Mouse (Mus musculus) mouse trophoblast stem cell (cell line): Measurements from ENCODE around the gene Psmg4.

ENCODE experiments used
- in situ Hi-C, 2 experiments: fragments of 300-500 bp; cut with MseI, MboI; formaldehyde crosslinking; loops; 2 replicates in 1 of 2; 3 replicates in 1 of 2; pipeline ENCODE4 v1.15.1; 2025

Psmg4 gene

DNA sequence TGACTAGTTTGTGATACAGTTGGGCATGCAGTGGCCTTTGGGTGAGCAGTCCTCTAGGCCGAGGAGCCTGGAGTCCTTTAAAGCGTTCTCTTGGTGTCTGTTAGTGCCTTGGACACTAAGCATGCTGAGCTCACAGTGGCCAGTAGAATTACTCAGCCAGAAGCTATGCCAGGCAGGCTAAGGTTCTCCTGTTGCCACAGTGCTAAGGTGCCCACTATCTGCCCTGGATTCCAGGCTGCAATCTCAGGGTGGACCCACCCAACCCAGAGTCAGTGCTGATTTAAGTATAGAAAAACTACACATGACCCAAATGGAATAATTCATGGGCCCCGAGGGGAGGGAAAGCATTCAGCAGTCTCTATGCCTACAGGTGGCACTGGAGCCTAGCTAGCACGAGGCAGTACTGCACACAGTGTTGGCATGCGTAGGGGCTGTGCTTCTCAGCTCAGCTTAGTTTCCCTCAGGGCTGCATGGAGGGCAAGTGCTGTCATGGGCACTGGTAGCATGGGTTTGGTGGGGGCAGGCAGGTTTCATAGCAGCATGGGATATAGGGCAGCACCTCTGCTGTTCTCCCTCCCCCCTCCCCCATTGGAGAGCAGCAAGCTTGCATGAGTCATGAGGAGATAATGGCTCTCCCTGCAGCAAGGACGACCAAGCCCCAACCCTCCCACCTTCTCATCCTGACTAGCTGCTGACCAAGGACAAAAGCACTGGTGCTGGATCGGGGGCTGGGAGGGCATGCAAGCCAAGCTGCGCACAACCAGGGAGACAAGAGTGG is 29.8 kb downstream of the Psmg4 start:
- in situ Hi-C loops: loop anchor here in 1 of 2 experiments (10.0 kb wide), 1 partner anchor 442 kb away; no protein-coding TSS in a partner anchor

DNA sequence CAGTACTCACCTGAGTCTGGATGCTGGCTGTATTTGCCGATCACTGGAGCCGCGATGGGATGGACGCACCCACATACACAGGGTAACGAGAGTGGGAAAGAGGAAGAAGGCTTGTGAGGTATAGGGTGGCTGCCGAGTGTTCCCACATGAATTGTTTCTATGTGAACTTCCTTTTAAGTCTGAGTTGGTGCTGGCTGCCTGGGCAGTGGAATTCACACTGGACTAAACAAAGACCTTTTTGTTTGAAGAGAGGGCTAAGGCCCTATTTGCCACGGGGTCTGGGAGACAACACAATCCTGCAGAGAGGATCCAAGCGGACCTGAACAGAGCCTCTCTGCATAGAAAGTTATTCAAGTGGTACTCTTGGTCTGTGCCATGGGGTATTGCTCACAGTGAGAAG is 30.6 kb downstream of the Psmg4 start:
- in situ Hi-C loops: loop anchor here in 1 of 2 experiments (10.0 kb wide), 1 partner anchor 441 kb away; no protein-coding TSS in a partner anchor

DNA sequence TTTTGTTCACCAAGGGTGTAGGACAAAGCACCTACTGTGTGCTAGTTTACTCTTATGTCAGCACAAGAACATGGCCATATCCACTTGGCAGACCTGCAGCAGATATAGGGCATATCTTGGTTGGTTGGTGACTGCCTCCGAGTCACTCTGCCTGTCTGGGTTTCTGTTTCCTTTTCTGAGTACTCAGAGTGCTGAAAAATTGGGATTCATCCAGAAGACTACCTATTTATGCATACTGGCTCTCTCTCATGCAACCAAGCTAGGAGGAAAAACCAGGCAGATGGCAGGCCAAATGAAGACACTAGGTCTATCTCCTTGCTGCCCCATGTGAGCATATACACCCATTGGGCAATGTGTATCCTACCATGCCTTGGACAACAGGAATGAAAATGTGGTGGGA is 32.9 kb downstream of the Psmg4 start:
- in situ Hi-C loops: loop anchor here in 1 of 2 experiments (10.0 kb wide), 1 partner anchor 439 kb away; no protein-coding TSS in a partner anchor

DNA sequence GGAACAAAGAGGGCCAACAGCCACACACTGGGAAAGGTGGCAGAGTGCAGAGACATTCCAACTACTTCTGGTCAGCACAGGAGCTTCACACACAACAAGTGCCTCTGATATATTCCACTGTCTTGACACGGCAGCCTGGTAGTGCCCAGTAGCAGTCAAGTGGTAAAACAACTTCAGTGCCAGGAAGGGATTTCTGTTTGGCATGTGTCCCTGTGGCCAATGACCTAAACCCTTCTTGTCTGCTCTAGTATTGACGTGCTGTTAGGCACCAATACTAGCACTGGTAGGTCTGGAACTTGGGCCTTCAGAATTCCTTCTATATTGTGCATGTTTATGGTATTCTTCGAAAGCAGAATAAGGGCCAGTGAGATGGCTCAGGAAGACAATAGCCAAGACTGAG is 42.5 kb downstream of the Psmg4 start:
- in situ Hi-C loops: no loop called here

DNA sequence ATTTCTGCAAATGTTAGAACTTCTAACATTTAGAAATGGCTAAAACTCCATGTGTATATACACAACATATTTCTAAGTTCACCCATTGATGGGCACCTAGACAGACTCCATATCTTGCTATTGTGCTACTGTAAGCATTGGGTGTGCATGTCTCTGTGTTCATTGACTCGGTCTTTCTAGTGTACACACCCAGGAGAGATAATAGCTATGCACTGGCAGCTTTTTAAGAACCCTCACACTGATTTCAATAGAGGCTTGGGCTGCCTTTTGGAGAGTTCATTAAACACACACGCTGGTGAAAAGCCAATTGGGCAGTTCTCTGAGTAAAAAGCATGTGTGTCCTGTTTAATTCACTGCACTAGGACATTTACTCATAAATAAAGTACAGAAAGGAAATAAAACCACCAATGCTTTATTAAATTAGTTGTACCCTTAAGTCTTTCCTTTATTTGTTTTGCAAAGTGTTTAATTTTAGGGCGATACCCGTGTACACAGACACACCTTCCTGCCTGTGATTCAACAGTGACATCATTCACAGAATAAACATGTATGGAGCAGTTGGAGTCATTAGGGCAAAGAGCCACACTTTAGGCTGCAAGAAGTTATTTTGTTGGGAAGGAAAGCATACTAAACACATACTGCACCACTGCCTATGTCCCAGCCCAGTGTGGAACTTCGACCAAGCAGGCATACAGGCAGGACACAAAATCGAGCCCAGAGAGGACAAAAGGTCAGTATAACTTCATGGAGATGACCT is 45.1 kb downstream of the Psmg4 start:
- in situ Hi-C loops: no loop called here

DNA sequence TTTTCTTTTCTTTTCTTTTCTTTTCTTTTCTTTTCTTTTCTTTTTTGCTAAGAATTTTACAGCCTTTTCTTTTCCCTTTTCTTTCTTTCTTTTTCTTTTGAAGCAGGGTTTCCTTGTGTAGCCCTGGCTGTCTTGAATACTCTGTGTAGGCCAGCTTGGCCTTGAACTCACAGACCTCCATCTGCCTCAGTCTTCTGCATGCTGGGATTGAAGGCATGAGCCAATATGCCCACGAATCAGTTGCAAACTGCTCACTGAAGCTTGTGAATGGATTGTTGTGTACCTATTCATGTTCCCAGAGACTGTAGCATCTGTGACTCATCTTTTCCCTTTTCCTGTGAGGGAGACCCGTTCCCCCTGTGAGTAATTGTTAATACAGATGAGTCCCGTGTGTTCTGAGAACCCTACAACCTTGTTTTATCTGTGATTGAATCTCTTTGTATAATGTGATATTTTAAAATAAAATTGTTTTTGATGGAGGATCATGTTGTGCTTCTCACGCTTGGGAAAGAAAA is 48.6 kb downstream of the Psmg4 start:
- in situ Hi-C loops: no loop called here

DNA sequence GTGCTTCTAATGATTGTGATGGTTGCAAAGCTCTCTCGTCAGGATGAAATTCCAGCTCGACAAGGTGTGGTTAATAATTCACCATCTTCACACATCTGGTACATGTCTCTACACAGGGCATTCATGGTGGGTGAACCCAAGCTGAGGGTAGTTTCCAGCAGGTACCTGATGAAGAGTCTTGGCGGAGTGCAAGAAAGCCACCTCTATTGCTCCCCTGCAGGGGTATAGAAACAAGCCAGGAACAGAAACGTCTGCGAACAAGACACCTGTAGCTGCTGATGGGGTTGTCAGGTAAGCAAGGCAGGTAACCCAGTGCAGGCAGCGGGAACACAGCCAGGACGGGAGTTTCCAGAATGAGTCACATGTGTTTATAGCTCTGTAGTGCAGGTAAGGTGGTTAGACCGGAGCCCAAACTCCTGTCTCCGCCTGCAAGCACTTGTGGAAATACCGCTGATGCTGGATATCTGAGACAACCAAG is 50.0 kb downstream of the Psmg4 start:
- in situ Hi-C loops: no loop called here

DNA sequence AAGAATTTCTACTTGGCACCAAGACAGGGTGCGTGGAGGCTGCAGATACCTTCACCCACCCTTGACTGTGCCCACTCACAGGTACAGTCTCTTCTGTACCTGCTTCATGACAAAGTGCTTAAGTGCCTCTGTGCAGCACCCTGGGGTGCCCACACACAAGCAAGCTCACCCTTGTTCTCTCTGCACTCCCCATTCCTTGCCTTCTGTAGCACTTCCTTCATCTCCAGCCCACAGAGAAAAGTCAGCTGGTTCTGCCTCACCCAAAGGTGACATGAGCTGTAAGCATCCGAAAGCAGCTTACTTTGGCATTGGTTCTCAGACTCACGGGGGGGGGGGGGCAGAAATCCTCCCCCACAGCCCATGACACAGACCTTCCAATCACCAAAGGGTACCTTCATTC is 52.1 kb downstream of the Psmg4 start:
- in situ Hi-C loops: no loop called here

DNA sequence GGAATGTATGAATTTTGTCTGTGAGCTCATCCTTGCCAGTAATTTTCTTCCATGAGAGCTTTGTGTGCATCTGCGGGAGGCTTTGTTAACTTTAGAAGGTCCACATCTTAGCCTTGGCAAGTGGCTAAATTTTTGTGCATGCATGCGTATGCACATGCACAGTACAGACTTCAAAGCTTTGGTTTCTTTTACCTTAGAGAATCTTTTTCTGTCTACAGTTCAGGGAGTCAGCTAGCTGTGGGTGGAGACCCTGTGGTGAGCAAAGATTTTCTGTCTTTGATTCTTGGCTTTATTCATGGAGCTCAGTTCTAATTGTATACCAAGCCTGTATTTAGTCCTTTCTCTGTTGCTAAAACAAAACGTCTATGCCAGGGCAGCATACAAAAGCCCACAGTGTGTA is 56.0 kb downstream of the Psmg4 start:
- in situ Hi-C loops: no loop called here

DNA sequence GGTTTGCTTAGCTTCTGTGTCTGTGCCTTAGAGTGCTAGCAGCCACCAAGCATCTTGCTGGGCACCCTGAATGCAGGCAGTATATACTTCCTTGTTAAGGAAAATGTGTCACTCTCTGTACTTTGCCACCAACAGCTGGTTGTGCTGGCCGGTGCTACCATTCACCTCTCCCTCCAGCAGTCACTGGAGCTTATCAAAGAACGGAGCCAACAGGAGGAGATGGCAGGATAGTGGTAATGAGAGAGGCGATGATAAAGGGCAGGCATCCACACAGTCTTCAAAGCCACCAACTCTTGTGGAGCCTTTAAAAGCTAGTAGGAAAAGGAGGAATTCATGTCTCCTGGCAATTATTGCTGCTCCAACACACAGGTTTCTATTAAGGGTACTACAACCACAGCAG is 57.0 kb downstream of the Psmg4 start:
- in situ Hi-C loops: no loop called here

DNA sequence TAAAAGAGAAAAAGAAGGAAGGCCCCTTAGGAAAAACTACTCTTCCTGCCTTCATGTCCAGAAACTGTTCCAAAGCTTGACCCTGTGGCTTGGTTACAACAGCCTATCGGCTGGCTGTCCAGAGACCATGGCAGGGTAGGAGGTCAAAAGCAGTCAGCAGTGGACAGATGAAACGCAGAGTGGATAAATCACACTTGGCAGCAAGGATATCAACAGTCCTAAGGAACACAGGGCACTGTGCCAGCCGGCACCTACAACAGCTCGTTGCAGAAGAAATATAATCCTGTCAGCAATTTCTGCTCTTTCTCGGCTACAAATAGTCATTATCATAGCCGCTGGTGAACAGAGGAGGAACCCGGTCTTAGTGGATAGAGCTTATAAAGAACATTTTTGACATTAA is 60.2 kb downstream of the Psmg4 start:
- in situ Hi-C loops: no loop called here

DNA sequence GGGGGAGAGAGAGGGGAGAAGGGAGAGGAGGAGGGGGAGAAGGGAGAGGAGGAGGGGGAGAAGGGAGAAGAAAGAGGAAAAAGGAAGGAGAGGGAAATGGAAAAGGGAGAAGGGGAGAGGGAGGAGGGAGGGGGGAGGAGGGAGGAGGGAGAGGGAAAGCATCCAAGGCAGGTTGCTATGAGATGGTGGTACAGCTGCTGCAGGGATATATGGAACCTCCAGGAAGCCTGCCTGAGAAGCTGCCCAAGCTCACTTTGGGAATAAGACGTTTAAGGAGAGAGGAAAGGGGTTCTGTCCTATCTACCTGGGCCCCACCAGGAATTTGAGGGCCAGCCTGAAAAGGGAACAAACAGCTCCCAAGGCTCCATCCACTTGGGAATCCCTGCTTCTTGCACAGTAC is 64.2 kb downstream of the Psmg4 start:
- in situ Hi-C loops: no loop called here
